Mouse (Mus musculus): ENCODE results near the gene Dnm3.

GRCm38 (mm10) chr1:162018601-162018977 lies 459.2 kb downstream of the Dnm3 start:
- no peak for TF ChIP-seq HCFC1 (IDR thresholded peaks at IDR 0.05; ENCODE audit: borderline replicate concordance, insufficient read depth, low read length)
- TF ChIP-seq MAFK (IDR thresholded peaks at IDR 0.05; ENCODE audit: insufficient read depth, low read depth, low read length), result no peak
- TF ChIP-seq ZNF384 (IDR thresholded peaks at IDR 0.05; ENCODE audit: low read depth, low read length), result no peak
- no peak for TF ChIP-seq CHD2 (IDR thresholded peaks at IDR 0.05; ENCODE audit: low read depth, low read length)
- TF ChIP-seq ZC3H11A (IDR thresholded peaks at IDR 0.05; ENCODE audit: borderline replicate concordance, low read depth, low read length), result no peak

All from ES-E14 (cell line).